Mouse (Mus musculus) forebrain, embryonic 14.5 days (tissue): ENCODE measurements around the gene Ubc. TPM values are rescaled to one million over a fixed set of nuclear protein-coding genes. Genes with fewer than 3 reads are reported as not detected.
A peak's percentile ranks its signal among the peaks of the same experiment; 100 is the strongest.

Source experiments
- ATAC-seq: fragments of 200-750 bp; cut with Nextera tagmentation; 2 replicates; pipeline ENCODE4 v1.8.0; 2017; ENCODE audit warnings: mild to moderate bottlenecking, moderate library complexity
- DNase-seq: peaks from one replicate; pipeline ENCODE4 v3.0.0-alpha.2; 2015; ENCODE audit warnings: low spot score
- H3K27ac ChIP-seq: fragments of 300-500 bp; sonication (generic); 2 replicates; pipeline ENCODE4 v1.5.1; 2014; ENCODE audit warnings: low read depth, mild to moderate bottlenecking, control low read depth, low read length, moderate library complexity
- H3K27me3 ChIP-seq: fragments of 300-500 bp; sonication (generic); replicated peaks from 2 replicates; pipeline ENCODE4 v1.6.1; 2014; ENCODE audit warnings: low read length, control low read depth, mixed read lengths; ENCODE audit not compliant: control insufficient read depth, insufficient read depth
- H3K36me3 ChIP-seq: fragments of 300-500 bp; sonication (generic); 2 replicates; pipeline ENCODE4 v1.6.1; 2014; ENCODE audit warnings: low read length, control low read depth; ENCODE audit not compliant: control insufficient read depth, insufficient read depth
- H3K4me1 ChIP-seq: fragments of 300-500 bp; sonication (generic); 2 replicates; pipeline ENCODE4 v1.6.1; 2014; ENCODE audit warnings: antibody characterized with exemption, low read length, control low read depth; ENCODE audit not compliant: control insufficient read depth, insufficient read depth
- H3K4me2 ChIP-seq: fragments of 300-500 bp; sonication (generic); 2 replicates; pipeline ENCODE4 v1.6.1; 2014; ENCODE audit warnings: mild to moderate bottlenecking, control low read depth, low read length
- H3K4me3 ChIP-seq: fragments of 300-500 bp; sonication (generic); 2 replicates; pipeline ENCODE4 v1.5.1; 2014; ENCODE audit warnings: low read depth, low read length, control low read depth
- H3K9ac ChIP-seq: fragments of 300-500 bp; sonication (generic); 2 replicates; pipeline ENCODE4 v1.6.1; 2014; ENCODE audit warnings: mild to moderate bottlenecking, low read length, control low read depth, moderate library complexity
- H3K9me3 ChIP-seq: fragments of 300-500 bp; sonication (generic); replicated peaks from 2 replicates; pipeline ENCODE4 v1.6.1; 2016; ENCODE audit warnings: low read length, control low read depth, mixed read lengths; ENCODE audit not compliant: control insufficient read depth
- WGBS: fragments of 180-500 bp; shearing (Covaris S2); extraction: QIAGEN DNeasy Blood & Tissue Kit; methylation state at CpG from one replicate; pipeline ENCODE4 v1.1.7; 2014; 5-methylcytosine and 5-hydroxymethylcytosine counted together
- polyA plus RNA-seq: library from polyadenylated mRNA; unstranded; fragments of >200 nt; fragmentation: Nextera tagmentation; extraction: Ambion mirVana; gene quantifications from 2 replicates; pipeline ENCODE4 v1.2.1, GENCODE M21; 2014

Ubc gene
- polyA plus RNA-seq, 1 experiment from 2014 or later = 981 TPM

DNA sequence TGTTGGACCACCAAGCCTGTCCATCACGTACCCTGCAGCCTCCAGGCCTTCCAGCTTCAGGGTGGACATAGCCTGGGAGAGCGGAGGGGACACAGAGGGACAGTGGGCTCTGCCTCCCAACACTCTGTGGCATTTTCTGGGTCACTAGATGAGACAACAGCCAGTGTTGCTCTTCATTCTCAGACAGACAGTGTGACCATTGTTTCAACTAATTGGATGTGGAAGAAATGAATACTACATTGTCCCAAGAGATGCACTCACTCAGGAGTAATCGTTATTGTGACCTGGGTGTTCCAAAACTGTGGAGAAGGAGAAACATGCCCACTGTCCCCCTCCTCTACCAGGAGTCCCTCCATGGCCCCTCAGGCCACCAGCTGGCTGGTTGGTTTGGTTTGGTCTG lies 40.6 kb downstream of the Ubc start:
- H3K4me3 ChIP-seq = no peak overlapping the region
- ATAC-seq = no peak
- H3K9me3 ChIP-seq = no peaks in the 10 kb centered on the region
- H3K4me2 ChIP-seq = no peak overlapping the region
- H3K9ac ChIP-seq = no peak overlapping the region
- H3K4me1 ChIP-seq = no peaks in the 10 kb centered on the region
- DNase-seq = no peak
- 67% methylated on average over 3 of the region's 3 CpGs for WGBS
- H3K27ac ChIP-seq = no peak overlapping the region
- no peaks in the 10 kb centered on the region for H3K36me3 ChIP-seq
- H3K27me3 ChIP-seq = no peaks in the 10 kb centered on the region

DNA sequence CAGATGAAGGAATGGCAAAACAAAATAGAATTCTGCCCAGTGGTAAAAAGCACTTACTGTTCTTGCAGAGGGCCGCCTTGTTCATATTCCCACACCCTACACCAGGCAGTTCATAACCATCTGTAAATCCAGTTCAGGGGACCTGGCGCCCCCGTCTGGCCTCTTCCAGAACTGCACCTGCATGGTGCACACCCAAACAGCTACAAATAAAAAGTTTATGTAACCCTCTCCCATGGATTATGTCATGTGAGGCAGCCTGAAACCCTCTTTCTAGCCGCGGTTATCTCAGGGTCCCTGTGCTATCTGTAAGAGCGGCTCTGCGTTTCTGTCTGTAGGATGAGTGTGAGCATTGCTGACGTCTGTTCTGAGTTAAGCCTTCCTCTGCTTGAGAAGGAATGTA lies 41.5 kb downstream of the Ubc start:
- Histone ChIP-seq H3K4me2 (no peak overlapping the region), H3K36me3 (no peaks in the 10 kb centered on the region), H3K4me3 (no peak overlapping the region), H3K9me3 (no peaks in the 10 kb centered on the region), H3K27ac (no peak overlapping the region), H3K27me3 (no peaks in the 10 kb centered on the region), H3K4me1 (no peaks in the 10 kb centered on the region), H3K9ac (no peak overlapping the region)
- WGBS = 48% methylated on average over 8 of the region's 8 CpGs
- ATAC-seq (no peak), DNase-seq (no peak)

DNA sequence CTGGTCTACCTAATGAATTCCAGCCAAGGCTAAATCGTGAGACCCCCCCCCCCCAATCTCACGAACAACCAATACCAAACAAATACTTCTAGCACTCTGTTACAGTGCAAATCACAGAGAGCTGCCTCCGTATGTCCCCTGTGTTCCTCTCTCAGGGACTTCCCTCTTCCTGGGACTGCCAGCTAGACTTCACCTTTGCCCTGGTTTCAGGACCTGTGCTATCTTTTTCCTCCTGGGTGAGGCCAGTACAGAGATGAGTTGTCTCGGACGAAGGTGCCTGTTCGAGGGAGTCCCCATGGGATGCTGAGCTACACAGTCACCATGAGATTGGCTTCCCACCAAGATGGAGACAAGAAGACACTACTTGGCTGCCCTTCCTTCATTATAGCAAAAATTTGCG lies 41.9 kb downstream of the Ubc start:
- Histone ChIP-seq H3K9me3 (no peaks in the 10 kb centered on the region), H3K4me1 (no peaks in the 10 kb centered on the region), H3K4me2 (no peak overlapping the region), H3K9ac (no peak overlapping the region), H3K27me3 (no peaks in the 10 kb centered on the region), H3K27ac (no peak overlapping the region), H3K4me3 (no peak overlapping the region), H3K36me3 (no peaks in the 10 kb centered on the region)
- no peak for ATAC-seq
- 80% methylated on average over 7 of the region's 7 CpGs for WGBS
- no peak for DNase-seq

DNA sequence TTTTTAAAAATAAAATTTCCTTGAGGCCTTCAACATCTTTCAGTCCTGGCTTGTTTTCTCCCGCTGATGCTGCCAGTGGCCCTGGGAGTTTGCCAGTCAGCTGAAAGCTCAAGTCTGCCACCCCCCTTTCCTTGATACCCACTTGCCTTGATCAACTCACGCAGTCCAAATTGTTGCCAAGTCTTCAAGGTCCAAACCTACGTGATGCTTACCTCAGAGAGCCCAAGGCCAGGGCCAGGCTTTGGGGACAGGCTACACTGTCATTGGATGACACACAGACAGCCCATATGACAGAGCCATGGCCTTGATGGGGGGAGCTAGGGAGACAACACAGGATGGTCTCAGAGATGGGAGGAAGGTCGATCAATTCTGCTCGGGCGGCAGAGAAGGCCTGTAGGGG lies 45.7 kb downstream of the Ubc start:
- Histone ChIP-seq H3K9ac (no peak overlapping the region), H3K27me3 (no peaks in the 10 kb centered on the region), H3K9me3 (no peaks in the 10 kb centered on the region), H3K36me3 (no peaks in the 10 kb centered on the region), H3K4me2 (no peak overlapping the region), H3K4me1 (peaks cover 9% of the 10 kb centered on the region), H3K27ac (no peak overlapping the region), H3K4me3 (no peak overlapping the region)
- WGBS = 90% methylated on average over 6 of the region's 6 CpGs
- DNase-seq = no peak
- ATAC-seq = no peak

DNA sequence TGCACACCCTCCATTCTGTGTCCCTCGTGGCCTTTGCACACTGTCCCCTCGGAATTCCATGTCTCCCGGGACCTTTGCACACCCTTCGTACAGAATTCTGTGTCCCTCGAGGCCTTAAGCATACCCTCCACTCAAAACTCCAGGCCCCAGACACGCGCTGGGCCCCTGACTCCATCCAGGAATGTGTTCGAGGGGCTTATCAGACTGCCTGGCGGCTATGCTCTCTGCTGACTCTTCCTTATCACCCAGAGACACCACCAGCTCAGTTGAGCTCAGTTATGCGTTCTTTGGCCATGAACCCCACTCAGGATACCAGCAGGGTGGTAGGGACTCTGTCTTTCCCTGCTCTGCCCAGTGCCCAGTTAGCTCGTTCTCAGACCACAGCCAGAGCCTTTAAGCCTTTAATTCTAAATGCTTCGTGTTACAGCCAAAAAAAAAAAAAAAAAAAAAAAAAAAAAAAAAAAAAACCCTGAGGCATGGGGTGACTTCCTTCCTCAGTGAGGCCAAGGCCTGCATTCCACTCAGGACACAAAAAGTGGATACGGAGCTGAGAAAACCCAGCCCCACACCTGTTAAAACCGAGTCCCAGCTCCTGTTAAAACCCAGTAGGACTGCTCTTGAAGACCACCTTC lies 48.4 kb downstream of the Ubc start:
- Histone ChIP-seq H3K27ac (no peak overlapping the region), H3K27me3 (no peaks in the 10 kb centered on the region), H3K9ac (peak overlapping the region; percentile 71), H3K36me3 (no peaks in the 10 kb centered on the region), H3K9me3 (no peaks in the 10 kb centered on the region), H3K4me2 (peak overlapping the region; percentile 75), H3K4me1 (peaks cover 10% of the 10 kb centered on the region), H3K4me3 (peak overlapping the region; percentile 47; the same call in 1 of the 2 replicates)
- ATAC-seq (no peak), DNase-seq (no peak)
- 62% methylated on average over 14 of the region's 14 CpGs for WGBS

DNA sequence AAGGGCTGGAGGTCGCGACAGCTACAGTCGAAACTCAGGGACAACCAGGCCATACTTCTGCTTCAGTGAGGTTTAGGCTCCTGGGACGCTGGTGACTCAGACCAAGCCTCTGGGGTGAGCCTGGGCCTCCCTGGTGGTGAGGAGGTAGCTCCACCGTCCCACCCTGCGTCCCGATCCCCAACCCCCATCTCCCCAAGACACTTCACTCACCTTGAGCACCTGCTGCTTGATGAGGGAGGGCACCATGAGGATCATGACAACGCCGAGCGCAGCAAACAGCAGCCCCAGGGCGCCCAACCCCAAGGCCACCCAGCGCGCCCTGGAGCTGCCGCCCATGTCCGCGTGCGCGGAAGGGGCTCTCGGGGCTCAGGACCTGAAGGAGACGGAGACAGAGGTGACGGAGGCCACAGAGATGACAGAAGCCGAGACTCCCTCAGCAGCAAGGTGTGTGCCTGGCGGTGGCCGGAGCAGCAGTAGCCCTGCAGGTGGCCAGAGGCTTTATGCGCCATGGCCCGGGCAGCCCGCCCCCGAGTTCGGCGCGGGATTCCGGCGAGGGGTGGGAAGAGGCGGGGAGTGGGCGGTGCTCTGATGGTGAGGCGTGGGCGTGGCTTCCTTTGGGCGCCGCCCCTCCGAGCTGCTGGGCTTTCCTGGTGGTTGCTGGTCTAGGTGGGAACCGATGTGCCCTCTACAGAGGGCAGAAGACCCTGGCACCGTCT lies 49.3 kb downstream of the Ubc start, which contains the start of gene Scarb1:
TSS of gene Scarb1 (minus strand) at position 548 of the 716 bp plus-strand sequence.
- WGBS = under 1% methylated on average over 40 of the region's 42 CpGs
- Histone ChIP-seq H3K9ac (peak within 1 kb of the TSS; percentile 71), H3K36me3 (no peaks in the 10 kb centered on the region), H3K27me3 (no peaks in the 10 kb centered on the region), H3K27ac (no peak within 1 kb of the TSS), H3K4me1 (peaks cover 10% of the 10 kb centered on the region), H3K4me2 (peak within 1 kb of the TSS; percentile 75), H3K9me3 (no peaks in the 10 kb centered on the region), H3K4me3 (peak within 1 kb of the TSS; percentile 47)
- peak; percentile 86 for ATAC-seq
- peak; percentile 83 for DNase-seq

DNA sequence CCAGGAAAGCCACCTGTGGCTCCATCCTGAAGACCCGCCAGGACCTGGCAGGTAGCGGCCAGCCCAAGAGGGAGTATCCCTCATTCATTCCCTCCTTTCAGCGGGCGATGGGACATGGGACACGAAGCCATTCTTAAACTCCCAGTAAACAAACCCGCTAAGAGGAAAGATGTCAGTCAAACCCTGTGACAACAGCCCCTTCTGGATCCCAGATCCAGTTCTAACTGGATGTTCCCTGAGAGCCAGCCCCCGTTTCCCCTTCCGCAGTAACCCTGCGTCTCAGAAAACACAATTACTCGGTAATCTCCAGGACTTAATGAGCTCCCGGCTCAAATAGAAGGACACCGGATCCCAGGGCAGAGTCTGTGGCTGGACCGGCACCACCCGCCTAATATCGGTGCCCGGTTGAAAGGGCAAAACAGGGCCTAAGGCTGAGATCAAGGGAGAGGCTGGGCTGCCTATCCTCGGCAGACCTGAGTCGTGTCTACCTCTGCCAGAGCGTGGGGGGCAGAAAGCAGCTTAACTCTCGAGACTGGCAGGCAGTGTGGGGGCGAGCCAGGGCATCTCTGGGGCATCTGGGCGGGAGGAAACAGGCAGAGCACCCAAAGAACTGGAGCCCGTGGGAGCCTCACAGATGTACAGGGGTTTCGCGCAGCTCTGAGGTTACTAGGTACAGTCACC lies 50.0 kb downstream of the Ubc start:
- 2% methylated on average over 25 of the region's 25 CpGs for WGBS
- ATAC-seq = 0 out of 2 replicates have a peak, but pooled peaks have one; percentile 6
- Histone ChIP-seq H3K9ac (peak overlapping the region; percentile 71), H3K4me3 (peak overlapping the region; percentile 47), H3K4me2 (peak overlapping the region; percentile 75), H3K27ac (no peak overlapping the region), H3K27me3 (no peaks in the 10 kb centered on the region), H3K4me1 (peaks cover 10% of the 10 kb centered on the region), H3K9me3 (no peaks in the 10 kb centered on the region), H3K36me3 (no peaks in the 10 kb centered on the region)
- DNase-seq = peak; percentile 45

DNA sequence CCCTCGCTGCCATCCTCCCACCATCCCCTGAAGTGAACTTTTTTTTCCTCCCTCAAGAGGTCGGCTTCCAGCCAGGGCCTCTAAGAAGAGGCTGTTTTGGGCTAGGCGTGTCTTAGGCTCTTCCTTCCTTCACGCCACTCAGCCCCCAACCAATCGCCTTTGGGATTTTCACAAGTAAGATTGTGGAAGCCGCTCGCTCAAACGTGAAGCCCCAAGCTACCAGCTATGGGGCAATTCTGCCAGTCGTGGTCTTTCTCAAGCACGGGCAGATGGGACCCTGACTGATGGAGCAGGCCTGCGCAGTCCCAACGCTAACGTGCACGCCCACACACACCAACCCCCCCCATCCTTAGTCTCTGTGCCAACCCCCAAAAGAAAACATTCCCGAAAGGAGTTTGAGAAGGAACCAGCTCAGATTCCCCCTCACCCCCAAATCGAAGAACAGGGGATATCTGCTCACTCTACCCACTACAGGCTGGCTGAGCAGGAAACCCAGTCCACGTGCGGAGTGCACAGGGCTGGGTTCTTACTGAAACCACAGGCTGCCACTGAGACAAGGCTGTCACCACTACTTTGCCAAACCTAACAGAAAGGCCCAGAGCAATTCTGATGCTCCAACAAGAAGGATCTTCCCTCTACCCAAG lies 50.8 kb downstream of the Ubc start:
- H3K9me3 ChIP-seq = no peaks in the 10 kb centered on the region
- no peak overlapping the region for H3K27ac ChIP-seq
- peak; percentile 68 for DNase-seq
- no peaks in the 10 kb centered on the region for H3K36me3 ChIP-seq
- no peak overlapping the region for H3K9ac ChIP-seq
- H3K4me1 ChIP-seq = peaks cover 10% of the 10 kb centered on the region
- WGBS = 6% methylated on average over 18 of the region's 18 CpGs
- H3K27me3 ChIP-seq = no peaks in the 10 kb centered on the region
- peak overlapping the region; percentile 75 for H3K4me2 ChIP-seq
- no peak for ATAC-seq
- H3K4me3 ChIP-seq = peak overlapping the region; percentile 47; the same call in 1 of the 2 replicates
